Mouse (Mus musculus) CD4-positive helper T cell, adult 2 months (primary cell): ENCODE results near the gene Vmn2r17.

Experiments
- DNase-seq: peaks from one replicate; pipeline ENCODE4 v3.0.0-alpha.2; 2012; ENCODE audit warnings: low read depth, missing footprints, low spot score

The Vmn2r17 gene

GRCm38 (mm10) chr5:109419388-109419787 is at the start of gene Vmn2r17:
Gene Vmn2r17 (plus strand): TSS chr5:109419688.
- no peak for DNase-seq

GRCm38 (mm10) chr5:109466576-109467506 is 47.4 kb downstream of the Vmn2r17 start:
- DNase-seq = no peak

- DNase-seq = peak; percentile 32
Measured at GRCm38 (mm10) chr5:109506729-109507128, 87.2 kb downstream of the Vmn2r17 start.
